Mouse (Mus musculus) kidney, adult 2 months (tissue): ENCODE measurements around the gene Rmnd1. TPM values are rescaled to one million over a fixed set of nuclear protein-coding genes. Genes with fewer than 3 reads are reported as not detected.

Experiments
- DNase-seq: peaks from one replicate; pipeline ENCODE4 v3.0.0; 2021
- H3K27ac ChIP-seq: fragments of 200-500 bp; 2 replicates; pipeline ENCODE4 v1.5.1; 2012; ENCODE audit warnings: low read depth, low read length, control low read depth, inconsistent platforms; ENCODE audit not compliant: insufficient read depth
- H3K27me3 ChIP-seq: fragments of 200-500 bp; replicated peaks from 2 replicates; pipeline ENCODE4 v1.6.1; 2012; ENCODE audit warnings: mild to moderate bottlenecking, moderate library complexity, low read length, inconsistent platforms; ENCODE audit not compliant: control insufficient read depth, insufficient read depth
- H3K36me3 ChIP-seq: fragments of 200-500 bp; 2 replicates; pipeline ENCODE4 v1.6.1; 2012; ENCODE audit warnings: mild to moderate bottlenecking, moderate library complexity, low read length, inconsistent platforms; ENCODE audit not compliant: control insufficient read depth, insufficient read depth
- H3K4me1 ChIP-seq: fragments of 200-500 bp; 2 replicates; pipeline ENCODE4 v1.6.1; 2011; ENCODE audit warnings: low read length; ENCODE audit not compliant: control insufficient read depth, insufficient read depth
- H3K4me3 ChIP-seq: fragments of 200-500 bp; 2 replicates; pipeline ENCODE4 v1.5.1; 2011; ENCODE audit warnings: mild to moderate bottlenecking, low read depth, low read length, control low read depth; ENCODE audit not compliant: insufficient read depth
- CTCF ChIP-seq: fragments of 200-500 bp; conservative IDR thresholded peaks from 2 replicates; pipeline ENCODE4 v1.5.1; 2011; ENCODE audit warnings: low read depth, mild to moderate bottlenecking, control low read depth, low read length, moderate library complexity, mixed read lengths; ENCODE audit not compliant: insufficient read depth, insufficient read length
- POLR2A ChIP-seq: fragments of 200-500 bp; IDR thresholded peaks from one replicate; pipeline ENCODE4 v1.6.1; 2011; ENCODE audit warnings: low read depth, low read length, control low read depth
- WGBS: fragments of 180-500 bp; shearing (Covaris S2); methylation state at CpG from one replicate; pipeline ENCODE4 v1.1.7; 2018; 5-methylcytosine and 5-hydroxymethylcytosine counted together
- polyA plus RNA-seq: library from polyadenylated mRNA; depleted of rRNA; stranded (reverse); fragments of >200 nt; gene quantifications from 2 replicates; pipeline ENCODE4 v1.2.3, GENCODE M21; 2012

The Rmnd1 gene
- polyA plus RNA-seq, 1 experiment, result 72.2 TPM

- H3K27me3 ChIP-seq, result no peaks in the 10 kb centered on the region
- DNase-seq, result no peak
- no peaks in the 10 kb centered on the region for H3K36me3 ChIP-seq
- TF ChIP-seq CTCF, result no peak
- TF ChIP-seq POLR2A, result no peak
- H3K4me1 ChIP-seq, result no peaks in the 10 kb centered on the region
- H3K27ac ChIP-seq, result no peak overlapping the region
- H3K4me3 ChIP-seq, result no peak overlapping the region
- 80% methylated on average over 7 of the region's 7 CpGs for WGBS
Observed at GRCm38 (mm10) chr10:4374239-4374638, 57.9 kb downstream of the Rmnd1 start.

- no peaks in the 10 kb centered on the region for H3K36me3 ChIP-seq
- no peak overlapping the region for H3K27ac ChIP-seq
- no peaks in the 10 kb centered on the region for H3K4me1 ChIP-seq
- H3K27me3 ChIP-seq, result no peaks in the 10 kb centered on the region
- TF ChIP-seq POLR2A (no peak), CTCF (no peak)
- 95% methylated on average over 4 of the region's 4 CpGs for WGBS
- H3K4me3 ChIP-seq, result no peak overlapping the region
- no peak for DNase-seq
Observed at GRCm38 (mm10) chr10:4373558-4373957, 58.6 kb downstream of the Rmnd1 start.

- Histone ChIP-seq H3K4me1 (no peaks in the 10 kb centered on the region), H3K4me3 (no peak overlapping the region), H3K27ac (no peak overlapping the region), H3K36me3 (peaks cover 1% of the 10 kb centered on the region; the same call in 1 of the 2 replicates), H3K27me3 (no peaks in the 10 kb centered on the region)
- DNase-seq, result peak; percentile 47
- WGBS, result 46% methylated on average over 5 of the region's 5 CpGs
- TF ChIP-seq POLR2A, result no peak
- peak; percentile 41; the same call in 1 of the 2 replicates for TF ChIP-seq CTCF
Observed at GRCm38 (mm10) chr10:4372011-4372410, 60.2 kb downstream of the Rmnd1 start.

- 90% methylated on average over 11 of the region's 11 CpGs for WGBS
- Histone ChIP-seq H3K4me1 (no peaks in the 10 kb centered on the region), H3K27me3 (no peaks in the 10 kb centered on the region), H3K27ac (no peak overlapping the region), H3K4me3 (no peak overlapping the region), H3K36me3 (peaks cover 1% of the 10 kb centered on the region; the same call in 1 of the 2 replicates)
- no peak for DNase-seq
- TF ChIP-seq POLR2A (no peak), CTCF (no peak)
Observed at GRCm38 (mm10) chr10:4370105-4370504, 62.1 kb downstream of the Rmnd1 start.

GRCm38 (mm10) chr10:4364618-4365017, 67.6 kb downstream of the Rmnd1 start:
- no peak overlapping the region for H3K4me3 ChIP-seq
- DNase-seq, result no peak
- 66% methylated on average over 3 of the region's 3 CpGs for whole genome bisulfite sequencing
- H3K4me1 ChIP-seq, result no peaks in the 10 kb centered on the region
- no peak overlapping the region for H3K27ac ChIP-seq
- no peaks in the 10 kb centered on the region for H3K27me3 ChIP-seq
- H3K36me3 ChIP-seq, result peaks cover 1% of the 10 kb centered on the region; the same call in 1 of the 2 replicates
- TF ChIP-seq POLR2A, result no peak
- TF ChIP-seq CTCF, result no peak

GRCm38 (mm10) chr10:4357435-4357834, 74.8 kb downstream of the Rmnd1 start:
- H3K36me3 ChIP-seq, result no peaks in the 10 kb centered on the region

GRCm38 (mm10) chr10:4356640-4357039, 75.5 kb downstream of the Rmnd1 start:
- 57% methylated on average over 5 of the region's 5 CpGs for WGBS
- Histone ChIP-seq H3K27me3 (no peaks in the 10 kb centered on the region), H3K4me1 (no peaks in the 10 kb centered on the region), H3K27ac (no peak overlapping the region), H3K4me3 (no peak overlapping the region), H3K36me3 (no peaks in the 10 kb centered on the region)
- no peak for DNase-seq
- no peak for TF ChIP-seq POLR2A
- no peak for TF ChIP-seq CTCF

More at GRCm38 (mm10) chr10:4357435-4357834, 74.8 kb downstream of the Rmnd1 start:
- Histone ChIP-seq H3K4me1 (no peaks in the 10 kb centered on the region), H3K4me3 (no peak overlapping the region), H3K27ac (no peak overlapping the region), H3K27me3 (no peaks in the 10 kb centered on the region)
- DNase-seq, result no peak
- 90% methylated on average over 10 of the region's 10 CpGs for WGBS
- no peak for TF ChIP-seq CTCF
- TF ChIP-seq POLR2A, result no peak

GRCm38 (mm10) chr10:4355882-4356451, 76.2 kb downstream of the Rmnd1 start:
- no peak overlapping the region for H3K27ac ChIP-seq
- no peak overlapping the region for H3K4me3 ChIP-seq
- no peak for DNase-seq
- no peaks in the 10 kb centered on the region for H3K27me3 ChIP-seq
- TF ChIP-seq CTCF, result no peak
- TF ChIP-seq POLR2A, result no peak
- H3K4me1 ChIP-seq, result no peaks in the 10 kb centered on the region
- 70% methylated on average over 19 of the region's 19 CpGs for WGBS
- no peaks in the 10 kb centered on the region for H3K36me3 ChIP-seq
